Mouse (Mus musculus): Measurements from ENCODE around the gene Spef1. TPM values are rescaled to one million over a fixed set of nuclear protein-coding genes. Genes with fewer than 3 reads are reported as not detected.

Gene Spef1
- polyA plus RNA-seq, 1 experiment from 2014 or later: 11.5 TPM

GRCm38 (mm10) chr2:131152166-131152730 lies 34.8 kb downstream of the Spef1 start:
- H3K4me3 ChIP-seq (replicated peaks; ENCODE audit: low read length): no peak overlapping the region
- peaks cover 67% of the 10 kb centered on the region for H3K36me3 ChIP-seq (replicated peaks; ENCODE audit: control insufficient read depth, insufficient read depth)

DNA sequence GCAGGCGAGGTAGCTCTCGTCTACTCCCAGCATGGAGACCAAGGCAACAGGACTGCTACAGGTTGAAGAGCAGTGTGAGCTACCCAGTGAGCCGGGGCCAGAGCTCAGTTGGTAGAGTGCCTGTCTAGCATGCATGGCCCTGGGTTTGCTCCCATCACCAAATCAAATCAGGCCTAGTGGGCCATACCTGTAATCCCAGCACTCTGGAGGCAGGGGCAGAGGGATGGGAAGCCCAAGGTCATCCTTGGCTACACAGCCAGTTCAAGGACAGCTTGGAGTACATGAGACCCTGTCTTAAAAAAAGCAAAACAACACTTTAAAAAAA lies 37.9 kb downstream of the Spef1 start:
- no peak overlapping the region for H3K9ac ChIP-seq
- ATAC-seq (ENCODE audit: low FRiP score) (no peak), DNase-seq (ENCODE audit: low spot score) (no peak)
- no peak overlapping the region for H3K4me2 ChIP-seq (replicated peaks)
- H3K4me1 ChIP-seq (replicated peaks; ENCODE audit: control insufficient read depth, insufficient read depth, low read length): no peaks in the 10 kb centered on the region
- H3K4me3 ChIP-seq (replicated peaks; ENCODE audit: low read length): no peak overlapping the region
- H3K27ac ChIP-seq: no peak overlapping the region
- H3K27me3 ChIP-seq (ENCODE audit: control insufficient read depth, insufficient read depth, low read length): no peaks in the 10 kb centered on the region
- no peaks in the 10 kb centered on the region for H3K9me3 ChIP-seq (ENCODE audit: control insufficient read depth, low read length)
- H3K36me3 ChIP-seq (replicated peaks; ENCODE audit: control insufficient read depth, insufficient read depth): peaks cover 91% of the 10 kb centered on the region
- WGBS: 96% methylated on average over 3 of the region's 3 CpGs

More at GRCm38 (mm10) chr2:131152166-131152730, 34.8 kb downstream of the Spef1 start:
- WGBS: 94% methylated on average over 7 of the region's 7 CpGs
- H3K9me3 ChIP-seq (ENCODE audit: control insufficient read depth, low read length): no peaks in the 10 kb centered on the region
- ATAC-seq (ENCODE audit: low FRiP score): no peak
- DNase-seq (ENCODE audit: low spot score): no peak
- H3K4me2 ChIP-seq (replicated peaks): no peak overlapping the region
- H3K27me3 ChIP-seq (ENCODE audit: control insufficient read depth, insufficient read depth, low read length): no peaks in the 10 kb centered on the region
- H3K27ac ChIP-seq: no peak overlapping the region
- H3K4me1 ChIP-seq (replicated peaks; ENCODE audit: control insufficient read depth, insufficient read depth, low read length): no peaks in the 10 kb centered on the region
- H3K9ac ChIP-seq: no peak overlapping the region

GRCm38 (mm10) chr2:131148353-131149253 lies 38.5 kb downstream of the Spef1 start:
- no peak overlapping the region for H3K9ac ChIP-seq
- H3K27ac ChIP-seq: no peak overlapping the region
- H3K4me1 ChIP-seq (replicated peaks; ENCODE audit: control insufficient read depth, insufficient read depth, low read length): no peaks in the 10 kb centered on the region
- DNase-seq (ENCODE audit: low spot score): no peak
- H3K27me3 ChIP-seq (ENCODE audit: control insufficient read depth, insufficient read depth, low read length): no peaks in the 10 kb centered on the region
- ATAC-seq (ENCODE audit: low FRiP score): no peak
- no peak overlapping the region for H3K4me3 ChIP-seq (replicated peaks; ENCODE audit: low read length)
- no peaks in the 10 kb centered on the region for H3K9me3 ChIP-seq (ENCODE audit: control insufficient read depth, low read length)
- 90% methylated on average over 8 of the region's 8 CpGs for WGBS
- no peak overlapping the region for H3K4me2 ChIP-seq (replicated peaks)
- peaks cover 93% of the 10 kb centered on the region for H3K36me3 ChIP-seq (replicated peaks; ENCODE audit: control insufficient read depth, insufficient read depth)

DNA sequence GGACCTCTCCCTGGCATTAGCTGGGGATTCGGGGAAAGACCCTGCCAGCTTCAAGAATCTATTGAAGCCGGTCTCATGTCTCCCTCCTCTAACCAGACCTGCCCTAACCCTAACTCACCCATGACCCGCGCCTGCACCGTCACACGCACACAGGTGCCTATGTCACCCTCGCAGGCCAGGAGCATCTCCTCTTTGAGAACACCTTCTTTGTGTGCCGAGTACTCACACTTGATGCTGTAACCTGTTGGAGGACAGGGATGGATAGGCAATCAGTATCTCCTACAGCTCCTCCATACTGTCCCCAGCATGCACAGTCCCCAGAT lies 40.1 kb downstream of the Spef1 start:
- H3K4me3 ChIP-seq (replicated peaks; ENCODE audit: low read length): no peak overlapping the region
- no peaks in the 10 kb centered on the region for H3K4me1 ChIP-seq (replicated peaks; ENCODE audit: control insufficient read depth, insufficient read depth, low read length)
- 96% methylated on average over 8 of the region's 8 CpGs for WGBS
- no peak overlapping the region for H3K4me2 ChIP-seq (replicated peaks)
- H3K27me3 ChIP-seq (ENCODE audit: control insufficient read depth, insufficient read depth, low read length): no peaks in the 10 kb centered on the region
- peaks cover 78% of the 10 kb centered on the region for H3K36me3 ChIP-seq (replicated peaks; ENCODE audit: control insufficient read depth, insufficient read depth)
- ATAC-seq (ENCODE audit: low FRiP score) (no peak), DNase-seq (ENCODE audit: low spot score) (no peak)
- H3K9ac ChIP-seq: no peak overlapping the region
- H3K27ac ChIP-seq: no peak overlapping the region
- no peaks in the 10 kb centered on the region for H3K9me3 ChIP-seq (ENCODE audit: control insufficient read depth, low read length)

DNA sequence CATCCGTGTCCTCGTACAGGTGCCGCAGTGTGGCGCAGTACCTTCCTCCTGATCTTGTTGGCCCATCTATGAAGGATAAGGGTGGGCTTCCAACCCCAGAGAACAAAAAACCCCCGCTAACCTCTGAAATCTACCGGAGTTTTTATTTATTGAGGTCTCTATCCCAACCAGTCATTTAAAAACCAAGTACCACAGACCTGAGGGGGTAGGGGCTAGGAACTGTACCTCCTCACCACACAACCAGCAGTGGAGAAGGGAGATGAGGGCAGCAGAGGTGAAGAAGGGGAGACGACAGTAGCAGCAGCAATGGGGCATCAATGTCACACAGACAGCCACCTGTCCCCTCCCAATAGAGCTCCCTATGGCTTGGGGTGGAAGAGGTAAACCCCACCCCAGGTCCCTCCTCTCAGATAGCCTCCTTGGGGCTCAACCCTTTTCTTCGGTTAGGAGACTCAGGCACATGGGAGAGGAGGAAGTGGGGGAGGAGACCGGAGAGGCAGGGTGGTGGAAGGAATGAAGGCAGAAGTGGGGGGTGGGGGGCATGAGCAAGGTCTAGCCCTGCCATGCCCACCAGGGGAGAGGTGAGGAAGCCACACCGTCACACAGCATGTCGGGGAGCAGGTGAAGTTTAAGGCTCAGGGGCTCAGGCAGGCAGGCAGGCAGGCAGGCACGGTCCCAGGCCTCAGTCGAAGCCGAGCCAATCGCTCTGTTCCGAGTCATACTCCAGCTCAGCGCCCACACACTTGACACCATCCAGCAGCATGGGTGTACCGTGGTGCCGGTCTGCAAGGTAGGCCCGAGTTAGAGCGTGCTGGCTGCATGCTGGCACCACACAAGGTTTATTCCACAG lies 40.7 kb downstream of the Spef1 start:
- H3K9me3 ChIP-seq (ENCODE audit: control insufficient read depth, low read length): no peaks in the 10 kb centered on the region
- H3K4me3 ChIP-seq (replicated peaks; ENCODE audit: low read length): no peak overlapping the region
- DNase-seq (ENCODE audit: low spot score): no peak
- 96% methylated on average over 21 of the region's 21 CpGs for whole genome bisulfite sequencing
- H3K27ac ChIP-seq: no peak overlapping the region
- H3K9ac ChIP-seq: no peak overlapping the region
- H3K4me2 ChIP-seq (replicated peaks): no peak overlapping the region
- H3K36me3 ChIP-seq (replicated peaks; ENCODE audit: control insufficient read depth, insufficient read depth): peaks cover 72% of the 10 kb centered on the region
- H3K4me1 ChIP-seq (replicated peaks; ENCODE audit: control insufficient read depth, insufficient read depth, low read length): no peaks in the 10 kb centered on the region
- no peak for ATAC-seq (ENCODE audit: low FRiP score)
- no peaks in the 10 kb centered on the region for H3K27me3 ChIP-seq (ENCODE audit: control insufficient read depth, insufficient read depth, low read length)

- no peaks in the 10 kb centered on the region for H3K4me1 ChIP-seq (replicated peaks; ENCODE audit: control insufficient read depth, insufficient read depth, low read length)
- H3K27me3 ChIP-seq (ENCODE audit: control insufficient read depth, insufficient read depth, low read length): no peaks in the 10 kb centered on the region
- H3K4me3 ChIP-seq (replicated peaks; ENCODE audit: low read length): no peak overlapping the region
- no peak overlapping the region for H3K9ac ChIP-seq
- DNase-seq (ENCODE audit: low spot score) (no peak), ATAC-seq (ENCODE audit: low FRiP score) (no peak)
- peaks cover 64% of the 10 kb centered on the region for H3K36me3 ChIP-seq (replicated peaks; ENCODE audit: control insufficient read depth, insufficient read depth)
- no peak overlapping the region for H3K27ac ChIP-seq
- WGBS: 92% methylated on average over 2 of the region's 2 CpGs
- no peaks in the 10 kb centered on the region for H3K9me3 ChIP-seq (ENCODE audit: control insufficient read depth, low read length)
- no peak overlapping the region for H3K4me2 ChIP-seq (replicated peaks)
Measured at GRCm38 (mm10) chr2:131145536-131145935, 41.5 kb downstream of the Spef1 start.

DNA sequence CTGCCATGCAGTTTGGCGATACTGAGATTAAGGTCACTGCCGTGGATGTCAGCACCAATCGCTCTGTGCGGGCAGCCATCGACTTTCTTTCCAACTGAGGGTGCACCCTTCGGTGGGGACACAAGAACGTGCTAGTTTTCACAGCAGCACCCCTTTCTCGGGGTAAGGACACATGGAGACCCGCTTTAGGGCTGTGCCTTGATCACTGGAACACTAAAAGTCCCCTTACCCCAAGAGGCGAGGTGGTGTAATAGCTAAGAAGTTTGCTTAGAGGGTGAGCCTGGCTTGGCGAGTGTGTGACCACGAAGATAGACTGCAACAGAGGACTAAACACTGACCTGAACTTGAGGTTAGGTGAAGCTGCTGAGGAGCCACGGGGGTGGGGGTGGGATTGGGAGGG lies 42.0 kb downstream of the Spef1 start:
- DNase-seq (ENCODE audit: low spot score) (no peak), ATAC-seq (ENCODE audit: low FRiP score) (no peak)
- Histone ChIP-seq H3K36me3 (replicated peaks; ENCODE audit: control insufficient read depth, insufficient read depth) (peaks cover 60% of the 10 kb centered on the region), H3K4me2 (replicated peaks) (no peak overlapping the region), H3K9me3 (ENCODE audit: control insufficient read depth, low read length) (no peaks in the 10 kb centered on the region), H3K9ac (no peak overlapping the region), H3K4me1 (replicated peaks; ENCODE audit: control insufficient read depth, insufficient read depth, low read length) (no peaks in the 10 kb centered on the region), H3K27ac (no peak overlapping the region), H3K27me3 (ENCODE audit: control insufficient read depth, insufficient read depth, low read length) (no peaks in the 10 kb centered on the region), H3K4me3 (replicated peaks; ENCODE audit: low read length) (no peak overlapping the region)
- 71% methylated on average over 13 of the region's 13 CpGs for WGBS

DNA sequence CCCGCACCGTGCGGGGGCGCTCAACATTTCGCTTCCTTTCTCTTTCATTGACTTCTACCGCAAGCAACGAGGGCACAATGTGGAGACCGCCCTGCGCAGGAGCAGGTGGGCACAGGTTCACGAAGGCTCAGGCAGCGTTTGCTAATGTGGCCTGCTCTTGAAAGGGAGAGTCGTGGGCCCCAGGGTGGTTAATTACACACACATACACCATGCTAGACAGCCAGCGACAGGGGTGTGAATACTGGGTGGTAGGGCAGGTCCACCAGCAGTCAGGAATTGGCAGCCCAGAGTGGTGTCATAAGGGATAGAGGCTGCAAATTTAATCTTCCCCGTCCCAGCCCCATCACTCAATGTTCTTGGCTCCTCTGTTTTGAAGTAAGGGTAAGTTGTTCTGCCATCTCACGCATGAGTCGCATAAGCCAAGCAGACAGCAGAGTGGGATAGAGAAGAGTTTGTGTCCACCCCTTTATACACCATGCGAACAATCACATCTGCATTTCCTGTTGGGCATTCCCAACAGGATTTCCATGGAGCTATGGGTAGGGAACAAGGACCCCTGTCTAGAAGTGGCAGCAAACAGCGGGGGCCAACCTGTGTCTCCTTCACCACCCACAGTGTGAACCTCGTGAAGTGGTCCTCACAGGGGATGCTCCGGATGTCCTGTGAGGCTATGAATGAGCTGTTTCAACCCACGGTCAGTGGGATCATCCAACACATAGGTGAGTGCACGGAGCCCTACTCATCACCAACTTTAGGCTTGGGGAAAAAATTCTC lies 43.9 kb downstream of the Spef1 start:
- Histone ChIP-seq H3K27me3 (ENCODE audit: control insufficient read depth, insufficient read depth, low read length) (no peaks in the 10 kb centered on the region), H3K36me3 (replicated peaks; ENCODE audit: control insufficient read depth, insufficient read depth) (peaks cover 41% of the 10 kb centered on the region), H3K4me1 (replicated peaks; ENCODE audit: control insufficient read depth, insufficient read depth, low read length) (no peaks in the 10 kb centered on the region), H3K4me3 (replicated peaks; ENCODE audit: low read length) (no peak overlapping the region), H3K4me2 (replicated peaks) (no peak overlapping the region), H3K9ac (no peak overlapping the region), H3K9me3 (ENCODE audit: control insufficient read depth, low read length) (no peaks in the 10 kb centered on the region), H3K27ac (no peak overlapping the region)
- ATAC-seq (ENCODE audit: low FRiP score) (no peak), DNase-seq (ENCODE audit: low spot score) (no peak)
- WGBS: 69% methylated on average over 22 of the region's 22 CpGs

- no peaks in the 10 kb centered on the region for H3K9me3 ChIP-seq (ENCODE audit: control insufficient read depth, low read length)
- no peaks in the 10 kb centered on the region for H3K27me3 ChIP-seq (ENCODE audit: control insufficient read depth, insufficient read depth, low read length)
- DNase-seq (ENCODE audit: low spot score) (no peak), ATAC-seq (ENCODE audit: low FRiP score) (no peak)
- 28% methylated on average over 18 of the region's 18 CpGs for WGBS
- H3K4me1 ChIP-seq (replicated peaks; ENCODE audit: control insufficient read depth, insufficient read depth, low read length): no peaks in the 10 kb centered on the region
- no peak overlapping the region for H3K27ac ChIP-seq
- no peak overlapping the region for H3K4me2 ChIP-seq (replicated peaks)
- no peak overlapping the region for H3K4me3 ChIP-seq (replicated peaks; ENCODE audit: low read length)
- H3K9ac ChIP-seq: no peak overlapping the region
- peaks cover 35% of the 10 kb centered on the region for H3K36me3 ChIP-seq (replicated peaks; ENCODE audit: control insufficient read depth, insufficient read depth)
Measured at GRCm38 (mm10) chr2:131142592-131142991, 44.5 kb downstream of the Spef1 start.
